Mouse (Mus musculus) myocyte (in vitro differentiated cells): ENCODE data around the gene Nutm1. TPM values are rescaled to one million over a fixed set of nuclear protein-coding genes. Genes with fewer than 3 reads are reported as not detected.

Experiments used
- H3K27me3 ChIP-seq: one replicate; pipeline ENCODE4 v1.6.1; 2011; ENCODE audit not compliant: control insufficient read depth, insufficient read depth, insufficient read length
- H3K36me3 ChIP-seq: one replicate; pipeline ENCODE4 v1.6.1; 2011; ENCODE audit not compliant: control insufficient read depth, insufficient read depth
- H3K4me2 ChIP-seq: one replicate; pipeline ENCODE4 v1.6.1; 2011; ENCODE audit warnings: low read depth, control low read depth
- H3K4me3 ChIP-seq: one replicate; pipeline ENCODE4 v1.5.1; 2011; ENCODE audit warnings: mild to moderate bottlenecking, control low read depth, moderate library complexity
- H3K79me2 ChIP-seq: one replicate; pipeline ENCODE4 v1.6.1; 2011; ENCODE audit not compliant: control insufficient read depth, insufficient read depth
- H3ac ChIP-seq: one replicate; pipeline ENCODE4 v1.6.1; 2011; ENCODE audit not compliant: control insufficient read depth, insufficient read length
- CEBPB ChIP-seq: IDR thresholded peaks from 2 replicates; pipeline ENCODE4 v1.6.1; 2011; ENCODE audit warnings: mild to moderate bottlenecking, moderate library complexity; ENCODE audit not compliant: poor library complexity, insufficient read depth, severe bottlenecking
- E2F4 ChIP-seq: IDR thresholded peaks from one replicate; pipeline ENCODE4 v1.6.1; 2011; ENCODE audit warnings: mild to moderate bottlenecking, control low read depth, moderate library complexity; ENCODE audit not compliant: insufficient read depth
- MAX ChIP-seq: IDR thresholded peaks from one replicate; pipeline ENCODE4 v1.6.1; 2011; ENCODE audit warnings: low read depth, mild to moderate bottlenecking, control low read depth
- MYOD1 ChIP-seq, 3 experiments: IDR thresholded peaks; one replicate each; pipeline ENCODE4 v1.6.1; 2011; ENCODE audit warnings: control low read depth in 2 of 3, low read depth in 2 of 3, mild to moderate bottlenecking in 2 of 3, moderate library complexity in 1 of 3; ENCODE audit not compliant: insufficient read length in 2 of 3, control insufficient read depth in 1 of 3
- MYOG ChIP-seq, 3 experiments: IDR thresholded peaks; one replicate each; pipeline ENCODE4 v1.6.1; 2011; ENCODE audit warnings: control low read depth in 2 of 3, low read depth in 2 of 3, mild to moderate bottlenecking in 2 of 3; ENCODE audit not compliant: insufficient read length in 2 of 3, control insufficient read depth in 1 of 3, insufficient read depth in 1 of 3
- POLR2A ChIP-seq: IDR thresholded peaks from one replicate; pipeline ENCODE4 v1.6.1; 2011; ENCODE audit warnings: low read depth, mild to moderate bottlenecking, control low read depth, moderate library complexity; ENCODE audit not compliant: insufficient read length
- POLR2AphosphoS2 ChIP-seq: IDR thresholded peaks from one replicate; pipeline ENCODE4 v1.6.1; 2011; ENCODE audit warnings: low read depth, control low read depth; ENCODE audit not compliant: insufficient read length
- REST ChIP-seq: IDR thresholded peaks from one replicate; pipeline ENCODE4 v1.6.1; 2011; ENCODE audit warnings: mild to moderate bottlenecking, control low read depth, moderate library complexity; ENCODE audit not compliant: insufficient read depth, insufficient read length
- SRF ChIP-seq: IDR thresholded peaks from one replicate; pipeline ENCODE4 v1.6.1; 2011; ENCODE audit warnings: low read depth; ENCODE audit not compliant: control insufficient read depth, insufficient read length
- TCF12 ChIP-seq: IDR thresholded peaks from one replicate; pipeline ENCODE4 v1.6.1; 2011; ENCODE audit warnings: mild to moderate bottlenecking, control low read depth; ENCODE audit not compliant: poor library complexity, insufficient read depth, severe bottlenecking
- TCF3 ChIP-seq: IDR thresholded peaks from one replicate; pipeline ENCODE4 v1.6.1; 2011; ENCODE audit warnings: low read depth, control low read depth; ENCODE audit not compliant: insufficient read length
- USF1 ChIP-seq: IDR thresholded peaks from one replicate; pipeline ENCODE4 v1.6.1; 2011; ENCODE audit warnings: low read depth, mild to moderate bottlenecking, control low read depth, moderate library complexity
- polyA plus RNA-seq: library from polyadenylated mRNA; unstranded; fragments of >200 nt; fragmentation: generic; extraction: Trizol; gene quantifications from one replicate; pipeline ENCODE4 v1.2.1, GENCODE M21; 2012; ENCODE audit warnings: missing spikeins

Gene Nutm1
- polyA plus RNA-seq, 1 experiment, result not detected

DNA sequence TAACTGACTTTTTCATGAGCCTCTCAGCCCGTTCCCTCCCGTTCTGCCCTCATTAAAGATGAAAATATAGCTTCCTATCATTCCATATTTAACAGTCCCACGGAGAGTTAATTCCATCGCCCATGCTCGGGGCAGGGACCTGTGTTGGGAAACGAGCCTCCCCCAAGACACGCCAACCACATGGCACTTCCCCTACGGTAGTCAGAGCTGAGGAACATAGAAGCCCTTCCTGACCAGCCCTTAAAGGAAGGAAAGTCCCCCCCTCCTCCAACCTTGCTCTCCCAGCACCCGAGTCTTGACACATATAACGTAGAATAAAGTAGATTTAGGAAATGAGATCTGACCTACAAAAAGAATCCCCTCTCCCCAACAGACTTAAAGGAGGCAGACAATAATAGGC, 11.8 kb downstream of the Nutm1 start:
- Histone ChIP-seq H3K36me3 (peaks cover 6% of the 10 kb centered on the region), H3K79me2 (no peaks in the 10 kb centered on the region), H3K4me3 (no peak overlapping the region), H3K4me2 (no peak overlapping the region), H3K27me3 (no peaks in the 10 kb centered on the region), H3ac (no peak overlapping the region)
- no peak for TF ChIP-seq TCF3
- no peak for TF ChIP-seq POLR2AphosphoS2
- TF ChIP-seq SRF, result no peak
- TF ChIP-seq POLR2A, result no peak
- TF ChIP-seq CEBPB, result no peak
- no peak for TF ChIP-seq REST
- TF ChIP-seq E2F4, result no peak
- TF ChIP-seq USF1, result no peak

DNA sequence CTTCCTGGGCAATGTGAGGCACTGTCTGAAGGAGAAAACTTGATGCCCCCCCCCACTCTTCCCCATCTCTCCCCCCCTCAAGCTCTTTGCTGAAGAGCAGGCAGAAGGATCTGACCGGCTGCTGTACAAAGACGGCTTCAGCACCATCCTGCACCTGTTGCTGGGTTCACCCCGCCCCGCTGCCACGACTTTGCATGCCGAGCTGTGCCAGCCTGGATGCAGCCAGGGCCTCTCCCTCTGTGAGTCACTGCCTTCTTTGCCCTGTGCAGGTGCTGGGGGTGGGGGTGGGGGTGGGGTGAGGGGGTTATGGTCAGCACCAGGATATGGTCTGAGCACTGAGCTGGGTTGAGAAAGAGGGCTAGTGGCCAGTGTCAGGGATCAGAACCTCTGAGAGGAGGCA, 12.9 kb downstream of the Nutm1 start:
- no peaks in the 10 kb centered on the region for H3K79me2 ChIP-seq
- no peaks in the 10 kb centered on the region for H3K27me3 ChIP-seq
- H3K4me2 ChIP-seq, result no peak overlapping the region
- TF ChIP-seq E2F4 (no peak), MYOG (IDR thresholded peaks at IDR 0.05; ENCODE audit: control insufficient read depth in 1 of 3, insufficient read depth in 1 of 3, insufficient read length in 2 of 3, low read depth in 2 of 3) (peak; percentile 13 to 95 (median 95)), MYOD1 (IDR thresholded peaks at IDR 0.05; ENCODE audit: control insufficient read depth in 1 of 3, insufficient read length in 2 of 3, low read depth in 2 of 3) (peak in 2 of 3 experiments; percentile 94 to 96), TCF3 (peak; percentile 61), POLR2A (no peak)
- peaks cover 6% of the 10 kb centered on the region for H3K36me3 ChIP-seq
- no peak overlapping the region for H3ac ChIP-seq
- H3K4me3 ChIP-seq, result no peak overlapping the region

DNA sequence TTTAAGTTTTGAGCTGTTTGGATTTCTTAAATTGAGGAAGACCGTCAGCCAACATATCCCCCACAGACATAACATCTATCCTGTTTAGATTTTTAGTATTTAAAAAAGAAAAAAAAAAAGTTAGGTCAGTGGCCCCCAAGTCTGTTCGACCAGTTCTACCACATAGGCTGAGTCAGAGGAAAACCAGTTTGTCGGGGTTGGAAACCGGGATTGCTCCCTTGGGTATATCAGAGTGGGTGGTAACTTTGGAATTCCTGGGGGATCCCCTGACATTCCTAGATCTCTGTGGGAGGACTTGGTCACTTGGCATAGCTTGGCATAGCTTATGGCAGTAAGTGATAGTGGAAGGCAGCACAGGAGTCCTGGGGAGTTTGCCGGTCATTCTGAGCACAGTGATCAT, 13.8 kb downstream of the Nutm1 start:
- no peak overlapping the region for H3ac ChIP-seq
- H3K79me2 ChIP-seq, result no peaks in the 10 kb centered on the region
- peaks cover 6% of the 10 kb centered on the region for H3K36me3 ChIP-seq
- no peak overlapping the region for H3K4me2 ChIP-seq
- H3K4me3 ChIP-seq, result no peak overlapping the region
- no peaks in the 10 kb centered on the region for H3K27me3 ChIP-seq
- TF ChIP-seq POLR2A, result no peak

DNA sequence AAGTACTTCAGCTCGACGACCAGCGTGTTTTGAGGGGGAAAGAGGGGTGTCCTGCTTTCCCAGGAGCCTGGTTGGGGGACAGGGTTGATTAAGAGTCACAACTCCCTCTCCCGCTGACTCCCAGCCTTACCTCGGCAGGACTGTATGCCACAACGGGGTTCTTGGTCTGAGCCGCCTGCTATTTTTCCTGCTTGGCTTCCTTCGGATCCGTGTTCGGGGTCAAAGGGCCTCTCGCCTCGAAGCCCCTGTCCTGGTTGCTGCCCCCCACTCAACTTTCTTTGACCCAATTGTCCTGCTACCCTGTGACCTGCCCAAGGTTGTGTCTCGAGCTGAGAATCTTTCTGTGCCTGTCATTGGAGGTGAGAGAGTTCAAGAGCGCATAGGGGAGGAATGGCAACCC, 17.3 kb downstream of the Nutm1 start:
- no peaks in the 10 kb centered on the region for H3K36me3 ChIP-seq
- H3K4me3 ChIP-seq, result no peak overlapping the region
- H3K4me2 ChIP-seq, result no peak overlapping the region
- TF ChIP-seq TCF3 (no peak), POLR2AphosphoS2 (no peak), REST (no peak), MAX (no peak), CEBPB (no peak), SRF (no peak), POLR2A (no peak), MYOD1 (IDR thresholded peaks at IDR 0.05; ENCODE audit: control insufficient read depth in 1 of 3, insufficient read length in 2 of 3, low read depth in 2 of 3) (no peak), USF1 (no peak), TCF12 (no peak), E2F4 (no peak), MYOG (IDR thresholded peaks at IDR 0.05; ENCODE audit: control insufficient read depth in 1 of 3, insufficient read depth in 1 of 3, insufficient read length in 2 of 3, low read depth in 2 of 3) (no peak)
- H3K27me3 ChIP-seq, result no peaks in the 10 kb centered on the region
- no peak overlapping the region for H3ac ChIP-seq
- H3K79me2 ChIP-seq, result peaks cover 5% of the 10 kb centered on the region

DNA sequence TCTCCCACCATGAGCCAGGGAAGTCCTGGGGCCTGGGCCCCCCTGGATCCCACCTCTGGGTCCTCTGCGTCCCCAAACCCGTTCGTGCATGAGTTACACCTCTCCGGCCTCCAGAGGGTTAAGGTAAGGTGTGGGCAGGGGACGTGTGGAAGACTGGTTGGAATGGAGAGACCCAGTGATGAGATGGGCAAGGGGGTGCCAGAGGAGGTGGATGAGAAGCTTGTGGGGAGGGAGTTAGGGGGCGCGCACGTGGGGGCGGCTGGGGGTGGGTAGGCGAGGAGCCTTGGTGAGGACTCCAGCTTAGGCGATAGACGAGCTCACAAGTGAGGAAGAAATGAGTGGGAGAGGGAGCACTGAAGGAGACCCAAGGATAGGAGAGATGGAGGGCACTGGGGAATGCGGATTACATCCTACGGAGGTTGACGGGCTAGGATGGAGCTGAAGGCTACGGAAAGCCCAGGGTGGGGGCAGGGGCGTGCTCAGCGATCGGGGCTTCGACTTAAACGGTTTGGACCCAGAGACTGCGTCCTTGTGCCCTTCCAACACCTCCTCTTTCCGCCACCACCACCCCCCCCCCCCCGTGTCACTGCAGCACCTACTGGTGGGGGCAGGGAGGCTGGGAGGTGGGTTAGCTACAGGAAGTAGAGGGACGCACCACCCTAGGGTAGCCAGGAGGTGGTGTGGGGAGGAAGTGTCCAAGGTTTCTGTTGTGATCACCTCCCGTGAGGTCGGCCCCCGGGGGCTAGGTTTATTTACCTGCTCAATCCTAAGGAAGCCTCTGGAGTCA, 19.0 kb downstream of the Nutm1 start:
- Histone ChIP-seq H3K4me3 (peak overlapping the region; percentile 72), H3K27me3 (no peaks in the 10 kb centered on the region), H3K4me2 (peak overlapping the region; percentile 83), H3K79me2 (peaks cover 5% of the 10 kb centered on the region), H3K36me3 (no peaks in the 10 kb centered on the region), H3ac (peak overlapping the region; percentile 53)
- TF ChIP-seq MYOG (IDR thresholded peaks at IDR 0.05; ENCODE audit: control insufficient read depth in 1 of 3, insufficient read depth in 1 of 3, insufficient read length in 2 of 3, low read depth in 2 of 3), result no peak
- no peak for TF ChIP-seq MYOD1 (IDR thresholded peaks at IDR 0.05; ENCODE audit: control insufficient read depth in 1 of 3, insufficient read length in 2 of 3, low read depth in 2 of 3)
- no peak for TF ChIP-seq E2F4
- TF ChIP-seq TCF3, result no peak
- no peak for TF ChIP-seq MAX
- TF ChIP-seq SRF, result no peak
- TF ChIP-seq REST, result no peak
- no peak for TF ChIP-seq TCF12
- TF ChIP-seq POLR2A, result no peak
- TF ChIP-seq USF1, result no peak
